Mouse (Mus musculus) right cerebral cortex, postnatal 4 days (tissue): Measurements from ENCODE around the gene Leo1.
"Not testable (repeated sequence)": the region's sequence is repeated elsewhere in the genome, so short reads cannot be mapped to it uniquely, and the experiment has no call there.

Source experiments
- DNase-seq: peaks from one replicate; pipeline ENCODE4 v3.0.0-alpha.2; 2022

Gene Leo1

GRCm38 (mm10) chr9:75479106-75479725, 37.9 kb downstream of the Leo1 start:
- no peak for DNase-seq

- no peak for DNase-seq
These were observed 39.3 kb downstream of the Leo1 start for GRCm38 (mm10) chr9:75480536-75481075.

DNA sequence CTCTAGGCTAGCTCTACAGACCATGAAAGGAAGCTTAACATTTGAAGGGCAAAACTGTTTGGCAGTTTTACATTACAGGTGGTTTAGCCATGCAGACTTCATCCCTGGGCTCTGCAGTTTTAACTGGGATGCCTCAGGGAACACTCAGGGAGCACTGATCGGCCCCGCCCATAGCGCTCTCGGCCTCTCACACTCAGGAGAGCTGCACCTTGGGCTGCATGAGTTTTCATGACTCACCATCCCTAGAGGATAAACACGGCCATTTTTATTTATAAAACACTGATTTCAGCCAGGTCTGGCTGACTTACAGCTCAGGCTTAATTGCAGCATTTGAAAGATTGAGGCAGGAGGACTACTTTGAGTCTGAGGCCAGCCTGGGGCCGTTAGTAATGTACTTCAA, 43.9 kb downstream of the Leo1 start:
- no peak for DNase-seq

DNA sequence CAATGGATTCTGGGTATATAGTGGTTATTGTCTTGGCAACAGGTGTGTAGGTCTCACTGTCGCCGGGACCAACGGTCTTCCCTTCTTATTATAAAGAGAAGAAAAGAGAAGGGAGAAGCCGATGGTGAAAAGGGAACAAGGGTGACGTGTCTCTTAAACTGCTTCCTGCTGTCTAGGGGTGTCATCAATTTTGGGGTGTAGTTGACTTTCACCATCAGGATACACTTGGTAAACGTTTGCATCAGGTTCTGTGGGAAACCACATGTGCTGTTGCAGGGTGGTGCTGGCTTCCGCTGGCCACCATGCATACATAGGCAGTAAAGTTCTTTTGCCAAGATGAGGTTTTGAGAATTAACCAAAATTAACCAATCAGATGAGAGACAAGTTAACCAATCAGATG, 46.9 kb downstream of the Leo1 start:
- DNase-seq: not testable (repeated sequence)

DNA sequence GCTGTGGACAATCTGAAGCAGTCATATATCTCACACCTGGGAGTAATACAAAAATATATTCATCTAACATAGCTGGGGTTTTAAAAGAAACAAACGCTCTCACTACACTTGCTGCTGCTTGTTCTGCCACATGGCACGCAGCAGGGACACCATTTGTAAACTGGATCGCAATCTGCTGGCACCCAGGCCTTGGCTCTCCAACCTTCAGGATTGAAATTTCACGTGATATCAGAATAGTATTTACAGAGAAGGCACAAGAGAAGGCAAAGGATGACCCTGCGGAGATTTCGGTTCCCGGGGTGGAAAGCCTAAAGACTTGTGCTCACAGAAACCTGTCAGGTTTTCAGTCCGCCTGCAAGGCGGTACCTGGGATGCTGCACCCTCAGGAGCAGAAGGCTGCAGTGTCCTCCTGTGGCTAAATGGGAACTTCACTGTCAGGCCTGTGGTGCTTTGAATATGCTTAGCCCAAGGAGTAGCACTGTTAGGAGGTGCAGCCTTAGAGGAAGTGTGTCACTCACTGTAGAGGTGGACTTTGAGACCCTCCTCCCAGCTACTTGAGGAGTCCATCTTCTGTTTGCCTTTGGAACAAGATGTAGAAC, 53.2 kb downstream of the Leo1 start:
- no peak for DNase-seq

DNA sequence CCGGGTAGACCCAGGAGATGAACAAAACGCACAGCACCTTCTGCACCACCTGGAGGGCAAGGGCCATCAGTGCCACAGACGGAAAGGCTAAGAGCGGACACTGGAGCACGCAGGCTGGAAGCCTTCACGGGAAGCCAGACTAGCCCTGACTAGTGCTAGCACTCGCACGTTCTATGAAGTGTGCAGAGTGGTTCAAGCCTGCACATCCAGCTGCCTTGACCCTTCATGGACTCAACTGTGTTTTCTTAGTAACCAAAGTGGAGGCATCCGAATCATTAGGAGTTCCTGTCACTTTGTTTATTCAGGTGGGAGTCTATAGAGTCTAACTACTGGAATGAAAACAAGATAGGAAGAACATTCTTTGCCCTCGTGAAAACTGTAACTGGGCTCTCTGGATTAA, 54.6 kb downstream of the Leo1 start:
- DNase-seq: no peak

DNA sequence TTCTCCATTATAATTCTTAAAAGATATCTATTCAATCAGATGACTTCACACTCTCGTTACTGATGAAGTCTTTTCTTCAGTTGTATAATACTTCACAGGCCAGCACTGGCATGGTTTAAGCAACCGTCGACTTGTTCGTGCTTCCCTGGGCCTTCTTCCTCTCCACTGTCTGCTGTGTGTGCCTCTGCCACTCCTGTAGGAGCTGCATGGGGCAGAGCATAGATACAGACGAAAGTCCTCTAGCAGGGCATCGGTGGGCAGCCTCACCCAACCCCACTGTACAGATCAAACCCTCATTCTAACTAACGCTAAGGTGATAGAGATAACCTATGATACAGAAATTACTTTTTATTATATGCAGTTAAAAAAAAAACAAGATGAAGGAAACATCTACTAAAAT, 57.2 kb downstream of the Leo1 start:
- no peak for DNase-seq

GRCm38 (mm10) chr9:75504311-75504710, 63.0 kb downstream of the Leo1 start:
- no peak for DNase-seq

GRCm38 (mm10) chr9:75511236-75511939, 70.1 kb downstream of the Leo1 start:
- no peak for DNase-seq

DNA sequence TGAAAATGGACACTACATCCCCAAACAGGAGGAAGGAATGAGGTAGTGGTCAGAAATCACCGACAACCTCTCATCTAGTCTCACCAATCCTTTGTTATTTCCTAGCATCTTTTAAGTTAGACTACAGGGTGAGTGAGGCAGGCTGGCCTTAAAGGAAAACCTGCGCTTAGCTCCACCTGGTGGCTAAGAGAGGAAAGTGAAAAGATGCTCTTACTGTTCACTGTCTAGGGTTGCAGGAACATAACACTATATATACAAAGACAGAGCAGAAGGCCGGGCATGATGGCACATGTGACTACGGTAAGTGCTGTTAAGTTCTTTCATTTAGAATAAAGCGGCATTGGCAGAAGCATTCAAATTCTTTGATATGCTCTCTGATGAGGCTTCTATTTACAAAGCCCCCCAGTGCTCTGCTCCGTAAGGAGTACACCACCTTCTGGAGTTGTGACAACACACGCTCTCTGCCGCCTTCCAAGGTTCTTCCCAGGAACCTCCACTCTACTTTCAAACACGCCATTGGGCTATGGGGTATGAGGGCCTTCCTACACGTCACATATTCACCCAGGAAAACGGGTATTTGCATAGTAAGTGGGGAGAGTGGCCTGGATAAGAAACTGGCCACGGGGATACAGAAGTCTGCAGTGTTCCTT, 74.3 kb downstream of the Leo1 start:
- peak; percentile 32 for DNase-seq
